Mouse (Mus musculus): ENCODE data around the gene Wdr18. TPM values are rescaled to one million over a fixed set of nuclear protein-coding genes. Genes with fewer than 3 reads are reported as not detected.

Wdr18 gene
- polyA plus RNA-seq, 1 experiment from 2014 or later, result 50.3 TPM

DNA sequence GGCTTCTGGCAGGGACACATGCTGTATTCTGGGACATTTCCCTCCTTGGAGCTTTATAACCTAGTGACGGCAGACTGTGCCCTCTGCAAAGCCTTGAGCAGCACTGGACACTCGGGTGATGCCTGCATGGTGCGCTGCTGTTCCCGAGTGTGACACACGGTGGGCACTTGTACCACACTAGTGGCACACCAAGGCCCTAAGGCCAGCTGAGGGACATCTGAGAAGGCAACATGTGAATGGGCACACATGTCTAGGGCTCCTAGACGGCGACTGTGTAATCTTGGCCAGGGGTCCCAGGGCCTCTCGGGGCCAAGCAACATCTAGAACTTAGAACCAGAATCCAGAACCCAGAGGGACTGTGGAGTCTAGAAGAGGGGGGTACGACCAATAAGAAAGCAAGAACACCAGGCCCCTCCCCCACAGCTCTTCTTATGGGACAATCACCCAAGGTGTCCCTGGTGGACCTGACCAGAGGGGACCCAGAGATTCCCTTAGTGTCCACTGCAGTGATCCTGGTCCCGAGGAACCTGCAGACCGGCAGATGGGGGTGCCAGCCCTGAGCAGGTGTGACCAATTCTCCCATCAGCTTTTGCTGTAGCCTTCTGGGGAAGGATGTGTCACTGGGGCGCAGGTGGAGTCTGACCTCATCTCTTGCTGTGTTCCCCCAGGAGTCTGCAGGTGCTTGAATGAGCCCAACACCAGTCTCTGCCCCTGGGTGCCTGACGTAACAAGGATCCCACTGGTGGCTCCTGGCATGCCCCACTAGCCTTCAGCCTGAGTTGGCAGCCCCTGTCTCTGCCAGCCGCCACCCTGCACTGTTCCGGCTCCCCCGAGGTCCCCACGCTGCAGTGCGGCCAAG, 29.8 kb upstream of the Wdr18 start:
- TF ChIP-seq EP300 (optimal IDR thresholded peaks at IDR 0.05), result no peak
- no peak for TF ChIP-seq CTCF (IDR thresholded peaks at IDR 0.05; ENCODE audit: low read depth)
- Histone ChIP-seq H3K4me2 (replicated peaks; ENCODE audit: low read depth) (no peak overlapping the region), H3K27ac (replicated peaks) (no peak overlapping the region), H3K9ac (ENCODE audit: low read length) (no peak overlapping the region), H3K9me3 (ENCODE audit: control insufficient read depth, low read length) (no peaks in the 10 kb centered on the region), H3K27me3 (ENCODE audit: control insufficient read depth, insufficient read depth, low read length) (no peaks in the 10 kb centered on the region), H3K4me3 (ENCODE audit: low read depth, low read length) (no peak overlapping the region), H3K36me3 (ENCODE audit: control insufficient read depth, insufficient read depth, low read length) (peaks cover 2% of the 10 kb centered on the region; the same call in 1 of the 2 replicates), H3K4me1 (replicated peaks; ENCODE audit: control insufficient read depth, insufficient read depth) (peaks cover 25% of the 10 kb centered on the region)
- DNase-seq (ENCODE audit: low spot score), result no peak
- ATAC-seq (ENCODE audit: low FRiP score, low TSS enrichment), result no peak
- 87% methylated on average over 18 of the region's 18 CpGs for WGBS

DNA sequence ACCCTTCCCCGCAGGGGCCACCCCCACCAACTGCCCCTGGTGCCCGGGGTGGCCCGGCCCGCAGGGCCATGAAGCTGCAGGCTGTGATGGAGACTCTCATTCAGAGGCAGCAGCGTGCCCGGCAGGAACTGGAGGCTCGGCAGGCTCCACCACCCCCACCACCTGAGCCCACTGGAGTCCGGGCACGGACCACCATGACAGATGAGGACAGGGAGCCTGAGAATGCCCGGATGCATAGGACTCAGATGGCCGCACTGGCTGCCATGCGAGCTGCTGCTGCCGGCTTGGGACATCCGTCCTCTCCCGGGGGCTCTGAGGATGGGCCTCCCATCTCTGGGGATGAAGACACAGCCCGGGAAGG, 29.1 kb upstream of the Wdr18 start:
- Histone ChIP-seq H3K4me3 (ENCODE audit: low read depth, low read length) (no peak overlapping the region), H3K4me1 (replicated peaks; ENCODE audit: control insufficient read depth, insufficient read depth) (peaks cover 25% of the 10 kb centered on the region), H3K9me3 (ENCODE audit: control insufficient read depth, low read length) (no peaks in the 10 kb centered on the region), H3K4me2 (replicated peaks; ENCODE audit: low read depth) (no peak overlapping the region), H3K27ac (replicated peaks) (no peak overlapping the region), H3K9ac (ENCODE audit: low read length) (no peak overlapping the region), H3K27me3 (ENCODE audit: control insufficient read depth, insufficient read depth, low read length) (no peaks in the 10 kb centered on the region), H3K36me3 (ENCODE audit: control insufficient read depth, insufficient read depth, low read length) (peaks cover 2% of the 10 kb centered on the region; the same call in 1 of the 2 replicates)
- no peak for TF ChIP-seq CTCF (IDR thresholded peaks at IDR 0.05; ENCODE audit: low read depth)
- no peak for TF ChIP-seq EP300 (optimal IDR thresholded peaks at IDR 0.05)
- no peak for ATAC-seq (ENCODE audit: low FRiP score, low TSS enrichment)
- 89% methylated on average over 16 of the region's 16 CpGs for WGBS
- no peak for DNase-seq (ENCODE audit: low spot score)

DNA sequence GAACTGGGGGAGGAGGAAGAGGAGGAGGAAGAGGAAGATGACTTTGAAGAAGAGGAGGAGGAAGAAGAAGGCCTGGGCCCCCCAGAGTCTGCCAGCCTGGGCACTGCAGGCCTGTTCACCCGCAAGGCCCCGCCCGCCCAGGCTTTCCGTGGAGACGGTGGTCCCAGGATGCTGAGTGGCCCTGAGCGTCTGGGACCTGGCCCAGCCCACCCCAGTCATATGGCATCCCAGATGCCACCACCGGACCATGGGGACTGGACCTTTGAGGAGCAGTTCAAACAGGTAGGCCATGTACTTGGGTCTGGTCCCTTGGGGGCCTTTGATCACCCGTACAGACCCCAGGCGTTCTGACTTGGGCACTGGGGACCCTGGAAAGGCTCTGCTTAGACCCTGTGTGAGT, 28.2 kb upstream of the Wdr18 start:
- WGBS, result 80% methylated on average over 9 of the region's 9 CpGs
- ATAC-seq (ENCODE audit: low FRiP score, low TSS enrichment) (no peak), DNase-seq (ENCODE audit: low spot score) (no peak)
- Histone ChIP-seq H3K4me1 (replicated peaks; ENCODE audit: control insufficient read depth, insufficient read depth) (peaks cover 22% of the 10 kb centered on the region), H3K36me3 (ENCODE audit: control insufficient read depth, insufficient read depth, low read length) (peaks cover 2% of the 10 kb centered on the region; the same call in 1 of the 2 replicates), H3K27ac (replicated peaks) (no peak overlapping the region), H3K27me3 (ENCODE audit: control insufficient read depth, insufficient read depth, low read length) (no peaks in the 10 kb centered on the region), H3K4me2 (replicated peaks; ENCODE audit: low read depth) (no peak overlapping the region), H3K9me3 (ENCODE audit: control insufficient read depth, low read length) (no peaks in the 10 kb centered on the region), H3K9ac (ENCODE audit: low read length) (no peak overlapping the region), H3K4me3 (ENCODE audit: low read depth, low read length) (no peak overlapping the region)
- TF ChIP-seq EP300 (optimal IDR thresholded peaks at IDR 0.05) (no peak), CTCF (IDR thresholded peaks at IDR 0.05; ENCODE audit: low read depth) (no peak)

DNA sequence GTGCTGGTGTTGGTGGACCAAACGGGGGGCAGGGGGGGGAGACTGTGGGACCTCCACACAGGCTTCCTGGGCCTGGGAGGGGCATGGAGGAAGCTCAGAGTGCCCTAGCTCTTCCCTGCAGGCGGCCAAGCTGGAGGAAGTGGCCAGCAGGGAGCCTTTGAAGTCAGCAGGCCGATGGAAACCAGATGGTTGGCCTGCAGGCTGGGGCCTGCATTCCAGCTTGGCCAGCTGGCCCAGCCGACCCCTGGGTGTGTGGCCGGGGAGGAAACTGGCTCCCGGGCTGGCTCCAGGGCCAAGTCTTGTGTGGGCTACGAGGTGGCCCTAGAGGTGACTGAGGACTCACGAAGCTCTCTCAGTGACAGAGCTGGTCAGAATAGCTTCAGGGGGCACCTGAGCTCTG, 27.2 kb upstream of the Wdr18 start:
- H3K27ac ChIP-seq (replicated peaks), result peak overlapping the region; percentile 69
- no peak overlapping the region for H3K4me3 ChIP-seq (ENCODE audit: low read depth, low read length)
- ATAC-seq (ENCODE audit: low FRiP score, low TSS enrichment) (0 out of 2 replicates have a peak, but pooled peaks have one; percentile 6), DNase-seq (ENCODE audit: low spot score) (peak; percentile 55)
- peaks cover 23% of the 10 kb centered on the region for H3K4me1 ChIP-seq (replicated peaks; ENCODE audit: control insufficient read depth, insufficient read depth)
- H3K27me3 ChIP-seq (ENCODE audit: control insufficient read depth, insufficient read depth, low read length), result no peaks in the 10 kb centered on the region
- TF ChIP-seq CTCF (IDR thresholded peaks at IDR 0.05; ENCODE audit: low read depth), result peak; percentile 23; the same call in 1 of the 2 replicates
- TF ChIP-seq EP300 (optimal IDR thresholded peaks at IDR 0.05), result no peak
- H3K4me2 ChIP-seq (replicated peaks; ENCODE audit: low read depth), result peak overlapping the region; percentile 11; the same call in 1 of the 2 replicates
- peaks cover 2% of the 10 kb centered on the region; the same call in 1 of the 2 replicates for H3K36me3 ChIP-seq (ENCODE audit: control insufficient read depth, insufficient read depth, low read length)
- H3K9me3 ChIP-seq (ENCODE audit: control insufficient read depth, low read length), result no peaks in the 10 kb centered on the region
- H3K9ac ChIP-seq (ENCODE audit: low read length), result peak overlapping the region; percentile 18; the same call in 1 of the 2 replicates
- 17% methylated on average over 8 of the region's 8 CpGs for WGBS

DNA sequence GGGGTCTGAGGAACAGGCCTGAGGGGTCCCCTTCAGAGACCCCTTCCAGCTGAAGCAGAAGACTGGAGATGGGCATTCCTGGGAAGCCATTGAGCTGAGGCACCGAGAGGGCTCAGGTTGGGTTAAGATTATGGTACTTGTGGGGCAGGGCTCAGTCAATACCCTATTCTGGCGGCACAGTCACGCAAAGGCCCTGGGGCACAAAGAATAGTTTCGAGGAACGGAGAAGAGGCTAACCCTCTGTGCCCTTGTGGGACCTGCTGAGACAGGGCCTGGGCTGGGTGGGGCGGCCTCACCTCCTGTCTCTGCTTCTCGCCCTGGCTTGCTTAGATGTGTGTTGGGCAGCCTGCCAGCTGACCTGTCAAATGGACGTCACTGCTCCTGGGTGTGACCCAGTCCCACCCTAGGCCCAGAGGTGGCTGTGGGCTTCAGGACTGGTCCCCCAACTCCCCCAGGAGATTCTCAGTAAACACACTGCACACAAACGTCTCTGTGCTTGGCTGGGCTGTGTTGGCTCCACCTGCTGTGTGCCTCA, 26.7 kb upstream of the Wdr18 start:
- Histone ChIP-seq H3K4me2 (replicated peaks; ENCODE audit: low read depth) (0 out of 2 replicates have a peak overlapping the region, but pooled peaks have one; percentile 11), H3K36me3 (ENCODE audit: control insufficient read depth, insufficient read depth, low read length) (peaks cover 2% of the 10 kb centered on the region; the same call in 1 of the 2 replicates), H3K9ac (ENCODE audit: low read length) (peak overlapping the region; percentile 4), H3K27ac (replicated peaks) (peak overlapping the region; percentile 69), H3K9me3 (ENCODE audit: control insufficient read depth, low read length) (no peaks in the 10 kb centered on the region), H3K4me3 (ENCODE audit: low read depth, low read length) (no peak overlapping the region), H3K4me1 (replicated peaks; ENCODE audit: control insufficient read depth, insufficient read depth) (peaks cover 25% of the 10 kb centered on the region), H3K27me3 (ENCODE audit: control insufficient read depth, insufficient read depth, low read length) (no peaks in the 10 kb centered on the region)
- TF ChIP-seq CTCF (IDR thresholded peaks at IDR 0.05; ENCODE audit: low read depth) (no peak), EP300 (optimal IDR thresholded peaks at IDR 0.05) (no peak)
- DNase-seq (ENCODE audit: low spot score) (no peak), ATAC-seq (ENCODE audit: low FRiP score, low TSS enrichment) (no peak)
- 47% methylated on average over 9 of the region's 9 CpGs for WGBS

DNA sequence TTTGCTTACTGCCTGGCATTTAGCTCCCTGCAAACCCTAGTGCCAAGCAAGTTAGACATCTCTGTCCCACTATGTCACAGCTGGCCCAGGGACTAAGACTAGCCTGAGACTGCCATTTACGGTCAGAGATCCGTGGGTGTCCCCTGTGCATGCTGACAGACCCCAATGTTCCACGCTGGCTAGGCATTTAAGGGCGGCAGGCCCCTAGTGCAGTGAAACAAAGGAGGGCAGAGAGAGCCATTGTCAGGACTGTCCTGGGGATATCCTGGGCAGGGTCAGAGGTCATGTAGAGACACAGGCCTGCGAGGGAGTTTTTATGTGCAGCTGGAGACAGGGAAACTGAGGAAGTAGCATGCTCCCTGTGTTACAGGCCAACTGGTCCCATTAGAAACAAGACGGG, 26.1 kb upstream of the Wdr18 start:
- Histone ChIP-seq H3K4me3 (ENCODE audit: low read depth, low read length) (no peak overlapping the region), H3K27me3 (ENCODE audit: control insufficient read depth, insufficient read depth, low read length) (no peaks in the 10 kb centered on the region), H3K36me3 (ENCODE audit: control insufficient read depth, insufficient read depth, low read length) (peaks cover 2% of the 10 kb centered on the region; the same call in 1 of the 2 replicates), H3K4me2 (replicated peaks; ENCODE audit: low read depth) (no peak overlapping the region), H3K9me3 (ENCODE audit: control insufficient read depth, low read length) (no peaks in the 10 kb centered on the region), H3K4me1 (replicated peaks; ENCODE audit: control insufficient read depth, insufficient read depth) (peaks cover 25% of the 10 kb centered on the region), H3K9ac (ENCODE audit: low read length) (no peak overlapping the region), H3K27ac (replicated peaks) (peak overlapping the region; percentile 69)
- ATAC-seq (ENCODE audit: low FRiP score, low TSS enrichment) (no peak), DNase-seq (ENCODE audit: low spot score) (no peak)
- 69% methylated on average over 6 of the region's 6 CpGs for WGBS
- no peak for TF ChIP-seq EP300 (optimal IDR thresholded peaks at IDR 0.05)
- no peak for TF ChIP-seq CTCF (IDR thresholded peaks at IDR 0.05; ENCODE audit: low read depth)

All from stomach, postnatal 0 days (tissue).